Mouse (Mus musculus): ENCODE measurements around the gene Esyt2.

The Esyt2 gene

DNA sequence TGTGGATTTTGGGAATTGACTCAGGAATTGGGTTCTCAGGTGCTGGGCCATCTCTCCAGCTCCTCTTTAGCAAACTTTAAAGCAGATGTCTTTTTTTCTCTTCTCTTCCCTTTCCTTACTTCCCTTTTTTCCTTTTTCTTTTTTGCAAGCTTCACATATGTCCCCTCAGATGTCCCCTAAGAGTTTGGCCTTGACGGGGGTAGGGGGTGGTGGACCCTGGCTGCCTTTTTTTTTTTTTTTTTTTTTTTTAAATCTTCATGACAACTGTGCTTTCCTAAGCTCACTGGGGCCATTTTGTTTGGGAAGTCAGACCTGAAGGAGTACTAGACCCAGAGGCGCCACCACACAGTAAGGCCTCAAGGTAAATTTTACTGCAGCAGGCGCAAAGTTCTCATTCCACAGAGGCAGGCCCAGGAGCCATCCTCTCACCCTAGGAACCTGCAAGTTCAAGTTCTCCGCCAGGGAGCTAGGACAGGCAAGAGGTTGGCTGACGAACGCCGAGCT, 795 bp upstream of the Esyt2 start:
- DNase-seq (ENCODE audit: low spot score in 2 of 2): no peak

DNA sequence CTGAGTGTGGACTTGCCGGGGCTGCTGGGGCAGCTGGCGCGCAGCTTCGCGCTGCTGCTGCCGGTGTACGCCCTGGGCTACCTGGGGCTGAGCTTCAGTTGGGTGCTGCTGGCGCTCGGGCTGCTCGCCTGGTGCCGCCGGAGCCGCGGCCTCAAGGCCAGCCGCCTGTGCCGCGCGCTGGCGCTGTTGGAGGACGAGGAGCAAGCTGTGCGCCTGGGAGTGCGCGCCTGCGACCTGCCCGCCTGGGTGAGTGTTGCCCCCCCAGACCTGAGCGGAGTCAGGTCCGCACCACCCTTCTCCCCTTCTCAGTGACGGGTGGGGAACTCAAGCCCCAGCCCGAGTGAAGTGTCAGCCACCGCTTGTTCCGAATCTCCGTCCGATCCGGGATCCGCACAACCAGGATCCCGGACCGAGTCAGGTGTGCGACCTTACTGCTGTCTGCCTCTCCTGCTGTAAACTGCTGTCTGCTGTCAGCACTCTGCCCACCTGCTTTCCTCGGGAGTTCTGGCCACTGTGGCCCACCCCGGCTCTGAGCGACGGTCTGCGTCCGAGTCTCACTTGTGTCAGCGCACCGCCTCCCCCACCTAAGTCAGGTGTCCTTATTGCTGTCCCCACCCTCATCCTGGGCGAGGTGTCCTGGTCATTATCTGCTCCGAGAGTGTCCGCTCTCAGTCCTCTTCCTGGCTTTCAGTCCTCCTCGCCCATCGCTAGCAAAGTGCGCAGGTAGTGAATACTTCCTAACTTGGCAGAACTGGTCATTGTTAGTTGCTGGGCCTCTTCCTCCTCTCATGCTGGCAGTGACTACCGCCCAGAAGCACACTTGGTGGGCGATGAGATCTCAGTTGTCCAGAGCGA, 658 bp downstream of the Esyt2 start:
- DNase-seq (ENCODE audit: low spot score in 2 of 2): peak; percentile 16 to 28

DNA sequence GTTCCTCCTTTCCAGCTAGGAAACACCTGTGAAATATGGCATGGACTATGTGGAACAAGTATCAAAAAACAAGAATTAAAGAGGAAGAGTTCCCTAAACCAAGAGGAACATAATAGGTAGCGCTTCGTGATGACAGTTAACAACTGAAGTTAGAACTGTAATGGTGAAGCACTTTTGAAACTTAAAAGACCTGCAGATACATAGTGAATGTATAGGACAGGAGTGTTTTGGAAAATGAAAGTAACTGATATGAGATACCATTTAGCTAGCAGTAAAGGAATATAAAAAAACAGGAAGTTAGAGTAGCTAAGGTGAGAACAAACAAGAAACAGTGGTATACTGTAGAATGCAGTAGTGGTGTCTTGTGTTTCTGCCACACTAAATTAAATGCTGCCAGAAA, 1.9 kb downstream of the Esyt2 start:
- no peak for DNase-seq (ENCODE audit: low spot score in 2 of 2)

DNA sequence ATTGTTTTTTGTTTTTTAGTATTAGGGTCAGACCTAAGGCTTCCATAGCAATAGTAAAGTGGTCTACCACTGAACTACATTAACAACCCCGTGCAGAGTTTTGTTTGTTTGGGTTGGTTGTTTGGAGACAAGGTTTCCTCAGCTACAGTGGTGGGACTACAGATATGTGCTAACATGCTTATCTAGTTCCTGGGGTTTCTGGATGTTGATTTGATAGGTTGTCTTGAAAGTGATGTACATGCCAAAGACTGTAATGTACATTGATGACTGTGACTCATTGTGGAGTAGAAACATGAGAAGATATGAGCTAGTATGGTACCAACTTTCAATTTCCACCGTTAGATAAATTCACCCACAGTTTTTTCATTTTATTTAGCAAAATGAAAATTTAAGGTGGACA, 2.5 kb downstream of the Esyt2 start:
- DNase-seq (ENCODE audit: low spot score in 2 of 2): no peak

DNA sequence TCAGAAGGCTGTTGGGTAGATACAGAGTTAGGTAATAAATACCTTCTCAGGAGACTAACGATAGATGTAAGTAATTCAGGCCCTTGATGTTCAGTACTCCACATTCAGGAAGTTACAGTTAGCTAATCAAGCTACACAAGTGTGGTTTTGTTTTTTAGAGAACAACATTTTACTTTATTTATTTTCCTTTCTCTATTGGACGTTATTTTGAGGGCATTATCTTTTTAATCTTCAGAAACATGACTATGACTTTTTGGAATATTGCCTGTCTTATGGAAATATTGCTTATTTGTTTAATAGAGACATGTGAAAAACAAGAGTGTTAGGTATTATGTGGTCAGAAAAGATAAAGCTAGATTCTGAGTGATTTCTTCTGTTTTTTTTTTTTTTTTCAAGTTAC, 12.2 kb downstream of the Esyt2 start:
- no peak for DNase-seq (ENCODE audit: low spot score in 2 of 2)

DNA sequence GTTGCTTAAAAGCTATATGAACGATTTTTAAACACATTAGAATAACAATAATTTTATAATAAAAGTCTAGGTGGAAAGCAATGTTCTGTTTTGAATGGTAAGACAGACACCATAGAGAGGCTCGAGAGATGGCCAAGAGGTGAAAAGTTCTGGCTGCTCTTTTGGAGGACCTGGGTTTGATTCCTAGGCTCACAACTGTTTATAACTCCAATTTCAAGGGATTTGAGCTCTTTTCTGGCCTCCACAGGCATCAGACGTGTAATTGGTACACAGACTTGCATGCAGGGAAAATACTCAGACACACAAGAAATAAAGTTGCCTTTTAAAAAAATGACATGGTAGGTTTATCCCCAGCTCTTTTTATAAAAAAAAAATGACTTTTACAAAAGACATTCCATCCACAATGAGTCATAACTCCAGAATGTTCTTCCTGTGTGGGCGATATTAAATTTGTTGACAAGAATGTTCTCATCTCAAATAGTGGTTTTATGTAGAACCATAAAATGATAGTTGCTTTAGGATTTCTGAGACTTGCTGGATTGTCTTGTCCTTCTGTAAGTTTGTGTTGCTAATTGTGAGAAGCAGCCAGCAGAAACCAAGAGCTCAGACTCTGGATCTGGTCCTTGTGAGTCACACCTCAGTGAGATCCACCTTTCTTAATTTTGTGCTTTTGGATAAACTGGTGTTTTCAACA, 12.8 kb downstream of the Esyt2 start:
- DNase-seq (ENCODE audit: low spot score in 2 of 2): no peak

DNA sequence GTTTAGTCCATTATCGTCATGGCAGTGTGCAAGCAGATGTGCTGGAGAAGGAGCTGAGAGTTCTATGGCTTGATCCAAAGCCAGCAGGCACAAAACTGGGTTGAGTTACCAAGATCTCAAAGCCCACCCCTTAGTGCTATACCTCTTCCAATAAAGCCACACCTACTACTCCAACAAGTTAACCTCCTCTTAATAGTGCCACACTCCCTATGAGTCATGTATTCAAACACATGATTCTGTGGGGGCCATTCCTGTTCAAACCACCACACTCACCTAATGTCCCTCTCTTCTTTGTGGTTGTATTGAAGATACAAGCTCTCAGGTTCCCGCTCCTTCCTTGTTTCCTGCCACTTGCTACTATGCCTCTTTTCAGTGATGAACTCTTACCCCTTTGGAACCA, 18.9 kb downstream of the Esyt2 start:
- DNase-seq (ENCODE audit: low spot score in 2 of 2): no peak

DNA sequence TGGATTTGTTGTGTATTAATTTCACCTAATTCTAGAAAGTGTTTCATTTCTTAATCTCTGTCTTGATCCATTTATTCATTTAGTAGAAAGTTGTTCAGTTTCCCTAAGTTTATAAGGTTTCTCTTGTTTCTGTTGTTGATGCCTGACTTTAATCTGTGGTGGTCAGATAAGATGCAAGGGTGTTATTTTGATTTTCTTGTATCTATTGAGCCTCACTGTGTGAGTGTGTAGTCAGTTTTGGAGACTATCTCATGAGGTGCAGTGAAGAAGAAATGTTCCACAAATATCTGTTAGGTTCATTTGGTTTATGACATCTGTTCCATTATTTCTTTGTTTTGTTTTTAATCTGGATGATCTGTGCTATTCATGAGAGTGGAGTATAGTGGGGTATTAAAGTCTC, 21.2 kb downstream of the Esyt2 start:
- DNase-seq (ENCODE audit: low spot score in 2 of 2): no peak

DNA sequence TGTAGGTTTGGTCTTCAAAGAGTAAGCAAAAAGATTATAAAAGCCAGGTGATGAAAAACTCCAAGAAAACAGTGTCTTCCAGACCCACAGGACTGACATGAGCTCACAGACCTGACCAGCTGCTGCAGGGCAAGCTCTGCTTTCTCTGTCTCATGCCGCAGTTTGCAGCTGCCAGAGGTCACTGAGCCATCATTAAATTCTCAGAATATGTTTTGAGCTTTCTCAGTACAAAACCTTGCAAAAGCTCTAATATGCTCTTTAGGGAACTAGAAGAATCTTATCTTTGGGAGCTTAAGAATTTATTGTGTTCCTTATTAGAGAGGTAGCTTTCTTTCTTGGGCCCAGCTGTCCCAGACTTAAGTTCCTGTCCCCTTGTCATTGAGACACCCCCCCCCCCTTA, 25.0 kb downstream of the Esyt2 start:
- DNase-seq (ENCODE audit: low spot score in 2 of 2): no peak

DNA sequence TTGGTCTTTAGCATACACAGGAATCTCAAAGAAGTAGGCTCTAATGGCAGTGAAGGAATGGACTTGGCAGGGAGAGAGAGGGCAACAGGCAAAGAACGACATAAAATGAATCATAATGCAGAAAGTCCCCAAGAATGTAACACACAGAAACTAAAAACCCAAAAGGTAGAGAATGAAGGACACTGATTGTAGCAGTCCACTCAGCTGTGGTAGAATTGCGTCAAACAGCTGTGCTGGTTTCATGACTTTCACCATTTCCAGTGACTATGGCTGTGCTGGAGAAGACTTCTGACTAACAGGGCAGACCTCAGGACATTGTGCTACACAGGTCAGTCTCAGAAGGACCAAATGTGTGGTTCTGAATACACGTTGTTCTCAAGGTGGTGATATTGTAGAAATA, 26.9 kb downstream of the Esyt2 start:
- no peak for DNase-seq (ENCODE audit: low spot score in 2 of 2)

DNA sequence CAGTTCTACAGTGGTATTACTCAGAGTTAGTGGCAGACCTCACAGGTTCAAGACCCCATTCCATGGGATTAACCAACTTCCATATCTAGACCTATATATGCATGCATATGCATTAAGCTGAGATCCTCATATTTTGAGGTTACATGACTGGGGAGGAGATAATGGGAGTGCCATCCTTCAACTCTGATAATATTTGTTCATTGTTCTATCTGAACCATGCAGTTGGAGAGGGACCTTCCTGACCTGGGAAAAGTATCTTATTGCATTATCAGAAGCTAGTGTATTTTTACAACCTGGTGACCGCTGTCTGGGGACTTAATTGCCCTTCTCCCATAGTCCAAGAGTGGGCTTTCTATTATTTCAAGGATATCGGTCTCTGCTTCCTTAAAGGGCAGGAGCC, 27.6 kb downstream of the Esyt2 start:
- DNase-seq (ENCODE audit: low spot score in 2 of 2): no peak

DNA sequence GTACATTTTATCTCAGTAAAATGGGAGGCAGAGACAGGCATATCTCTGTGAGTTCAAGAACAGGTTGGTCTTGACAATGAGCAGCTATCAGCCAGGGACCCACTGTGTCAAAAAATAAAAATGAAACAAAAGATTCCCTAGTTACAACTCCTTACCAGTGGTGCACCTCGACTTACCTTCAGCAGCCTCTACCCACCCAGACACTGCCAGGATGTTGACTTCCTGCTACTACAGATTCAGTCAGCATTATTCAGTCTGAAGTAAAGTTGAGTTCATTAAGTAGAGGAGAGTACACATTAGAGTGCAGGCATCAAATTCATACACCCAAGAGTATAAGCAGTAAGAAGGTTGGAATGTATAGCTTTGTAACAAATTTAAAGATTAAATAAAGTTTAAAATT, 32.8 kb downstream of the Esyt2 start:
- DNase-seq (ENCODE audit: low spot score in 2 of 2): no peak

DNA sequence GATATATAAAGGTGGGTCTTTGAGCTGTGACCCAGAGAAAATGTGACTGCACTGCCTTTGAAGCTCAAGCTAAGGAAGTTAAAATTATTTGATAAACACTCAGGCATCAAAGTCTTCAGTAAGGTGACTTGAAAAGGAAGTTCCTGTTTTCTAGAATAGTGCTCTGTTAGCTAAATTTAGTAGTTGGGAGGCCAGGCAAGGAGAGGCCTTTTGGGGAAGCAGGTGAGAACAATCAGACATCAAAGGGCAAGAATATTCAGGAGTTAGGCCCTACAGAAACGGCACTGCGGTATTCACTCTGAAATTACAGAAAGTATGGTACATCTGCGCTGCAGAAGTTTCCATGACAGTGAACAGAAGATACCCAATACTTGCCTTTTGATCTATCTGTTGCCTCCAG, 34.5 kb downstream of the Esyt2 start:
- DNase-seq (ENCODE audit: low spot score in 2 of 2): no peak

DNA sequence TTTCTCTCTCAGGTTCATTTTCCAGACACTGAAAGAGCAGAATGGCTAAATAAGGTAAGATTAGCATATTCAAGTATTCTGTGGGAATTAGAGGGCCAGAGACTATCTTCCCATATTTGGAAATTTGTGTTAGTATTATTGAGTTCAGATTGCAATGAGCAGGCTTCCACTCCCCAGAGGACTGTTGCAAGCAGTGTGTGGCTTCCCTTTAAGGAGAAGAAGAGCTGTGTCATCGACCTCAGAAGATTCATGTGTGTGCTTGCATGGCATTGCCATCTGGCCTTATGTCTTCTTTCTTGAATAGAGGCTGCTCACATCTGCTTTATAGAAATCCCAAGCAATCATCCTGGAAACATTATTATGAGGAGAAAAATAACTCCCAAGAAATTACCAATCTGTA, 36.8 kb downstream of the Esyt2 start:
- no peak for DNase-seq (ENCODE audit: low spot score in 2 of 2)

DNA sequence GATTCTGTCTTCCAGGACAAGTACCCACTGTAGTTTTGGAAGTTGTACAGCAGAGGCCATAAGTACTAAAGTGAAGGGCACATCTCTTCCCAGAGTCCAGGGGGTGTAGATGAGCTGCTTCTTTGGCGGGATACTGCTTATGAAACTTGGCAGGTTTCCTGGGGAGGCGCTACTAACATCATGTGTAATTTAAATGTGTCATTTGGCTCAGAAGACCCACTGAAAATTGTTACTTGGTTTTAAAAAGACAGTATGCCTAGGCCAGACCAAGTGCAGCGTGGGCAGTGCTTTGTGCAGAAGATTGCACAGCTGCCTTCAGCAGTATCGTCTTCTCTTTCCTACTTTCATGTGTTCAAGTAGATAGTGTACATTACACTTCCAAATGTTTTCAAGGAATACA, 44.5 kb downstream of the Esyt2 start:
- no peak for DNase-seq (ENCODE audit: low spot score in 2 of 2)

DNA sequence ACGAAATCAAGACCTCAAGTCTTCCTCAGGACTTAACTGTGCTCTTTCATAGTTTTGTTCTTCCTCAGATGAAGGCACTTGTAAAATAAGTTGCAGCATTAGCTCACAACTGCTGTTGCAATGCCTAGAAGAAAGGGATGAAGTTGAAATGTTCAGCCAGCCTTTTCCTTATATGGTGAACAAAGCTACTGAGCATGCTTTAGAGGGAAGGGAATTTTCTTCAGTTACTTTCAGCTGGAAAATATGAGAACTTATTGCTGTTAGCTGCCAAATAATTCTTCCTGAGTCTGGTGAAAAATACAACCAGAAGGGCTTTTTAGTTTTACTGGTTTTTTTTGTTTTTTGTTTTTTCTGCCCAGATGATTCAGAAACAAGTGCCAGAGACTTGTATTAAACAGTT, 45.2 kb downstream of the Esyt2 start:
- no peak for DNase-seq (ENCODE audit: low spot score in 2 of 2)

DNA sequence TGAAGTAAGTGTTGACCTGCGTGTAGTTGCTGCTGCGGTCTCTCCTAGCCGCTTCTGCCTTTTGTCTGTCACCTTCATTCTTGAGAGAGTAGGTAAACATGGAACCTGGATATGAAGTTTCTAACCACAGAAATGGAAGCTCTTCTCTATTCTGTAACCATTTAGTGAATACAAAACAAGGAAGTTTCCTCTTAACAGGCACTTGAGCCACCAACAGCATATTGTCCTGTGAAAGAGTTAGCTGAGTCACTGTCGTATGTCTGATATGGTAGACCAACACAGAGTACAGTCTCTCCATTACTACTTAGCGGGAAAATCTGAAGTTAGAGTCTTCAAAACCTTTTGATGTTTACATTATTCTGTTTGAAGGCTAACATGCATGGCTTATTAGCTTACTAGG, 53.3 kb downstream of the Esyt2 start:
- no peak for DNase-seq (ENCODE audit: low spot score in 2 of 2)

DNA sequence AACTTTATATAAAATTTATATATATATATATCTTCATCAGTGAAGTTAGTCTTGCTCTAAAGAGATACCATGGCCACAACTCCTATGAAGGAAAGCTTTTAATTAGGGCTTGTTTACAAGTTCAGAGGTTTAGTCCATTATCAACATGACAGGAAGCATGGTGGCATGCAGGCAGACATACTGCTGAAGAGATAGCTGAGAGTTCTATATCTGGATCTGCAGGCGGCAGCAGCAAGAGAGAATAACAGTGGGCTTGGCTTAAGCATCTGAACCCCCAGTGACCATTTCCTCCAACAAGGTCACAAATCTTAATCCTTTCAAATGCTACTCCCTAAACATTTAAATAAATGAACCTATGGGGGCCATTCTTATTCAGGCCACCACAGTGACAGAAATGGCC, 59.2 kb downstream of the Esyt2 start:
- no peak for DNase-seq (ENCODE audit: low spot score in 2 of 2)

DNA sequence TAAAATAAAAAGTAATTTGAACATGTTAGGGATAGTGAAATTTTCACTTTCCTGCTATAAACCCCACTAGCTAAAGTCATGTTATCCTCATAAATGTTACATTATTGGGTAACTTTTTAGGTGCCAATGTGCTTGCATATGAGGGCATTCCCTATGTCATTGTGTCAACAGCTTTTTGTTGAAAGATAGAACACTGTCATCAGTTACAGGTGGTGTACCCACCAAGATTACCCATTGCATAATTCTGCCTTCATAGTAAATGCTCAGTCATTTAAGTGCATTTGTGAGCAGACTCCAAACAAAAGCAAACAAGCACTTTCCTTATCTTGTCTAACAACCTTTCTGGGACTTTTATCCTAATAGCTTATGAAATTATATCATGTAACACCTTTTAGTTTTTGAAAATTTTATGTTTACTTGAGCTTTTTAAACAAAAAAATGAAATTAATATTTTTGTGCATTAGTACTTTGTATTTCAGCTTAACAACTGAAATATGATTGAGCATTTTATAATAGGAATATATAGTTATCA, 67.8 kb downstream of the Esyt2 start:
- DNase-seq (ENCODE audit: low spot score in 2 of 2): no peak

DNA sequence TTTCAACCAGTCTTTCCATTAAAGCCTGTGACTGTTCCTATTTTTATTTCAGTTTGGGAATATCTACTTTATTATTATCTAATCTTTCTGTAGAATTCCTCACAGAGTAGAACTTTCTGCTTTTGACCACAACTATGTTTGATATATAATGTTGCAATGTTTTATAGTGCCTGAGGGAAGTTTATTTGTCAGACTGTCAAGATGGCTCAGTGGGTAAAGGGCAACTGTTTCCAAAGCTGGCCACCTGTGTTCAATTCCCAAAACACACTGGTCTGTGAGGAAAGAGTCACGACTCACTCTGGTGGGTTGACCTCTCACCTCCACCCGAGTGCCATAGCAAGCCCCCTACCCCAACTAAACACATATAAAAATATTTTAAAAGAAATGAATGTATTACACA, 68.4 kb downstream of the Esyt2 start:
- no peak for DNase-seq (ENCODE audit: low spot score in 2 of 2)

DNA sequence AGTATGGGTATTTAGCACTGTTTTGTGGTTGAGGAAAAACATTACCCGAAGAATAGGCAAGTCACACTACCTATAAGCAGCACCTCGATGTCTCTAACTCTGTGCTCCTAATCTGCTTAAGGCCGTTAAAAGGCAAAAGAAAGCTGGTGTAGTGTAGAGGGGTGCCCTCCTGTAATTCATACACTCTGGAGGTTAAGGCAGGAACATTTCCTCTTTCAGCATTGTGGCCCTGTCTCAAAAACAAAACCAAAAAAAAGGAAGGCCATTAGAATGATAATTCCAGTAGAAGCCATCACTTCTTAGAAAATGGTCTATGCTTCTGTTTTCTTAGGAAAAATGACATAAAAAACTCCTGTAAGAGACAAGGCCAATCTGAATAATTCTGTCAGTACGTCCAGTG, 70.0 kb downstream of the Esyt2 start:
- no peak for DNase-seq (ENCODE audit: low spot score in 2 of 2)

DNA sequence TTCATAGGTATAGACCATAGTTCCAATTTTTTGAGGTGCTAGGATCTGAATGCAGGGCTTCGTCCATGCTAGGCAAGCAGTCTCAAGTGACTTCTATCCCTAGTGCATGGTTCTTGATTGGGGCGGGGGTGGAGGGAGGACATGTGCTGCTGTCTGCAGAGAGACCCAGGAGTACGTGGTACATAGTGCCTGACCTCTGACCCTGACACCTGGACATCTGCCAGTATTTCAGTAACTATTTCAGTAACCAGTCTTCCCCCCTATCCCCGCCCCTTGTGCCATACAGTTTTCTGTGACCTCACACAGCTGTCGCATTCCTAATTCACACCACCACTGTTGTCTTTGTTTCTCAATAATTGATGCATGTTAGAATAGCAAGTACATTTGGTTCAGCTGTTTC, 71.4 kb downstream of the Esyt2 start:
- no peak for DNase-seq (ENCODE audit: low spot score in 2 of 2)

DNA sequence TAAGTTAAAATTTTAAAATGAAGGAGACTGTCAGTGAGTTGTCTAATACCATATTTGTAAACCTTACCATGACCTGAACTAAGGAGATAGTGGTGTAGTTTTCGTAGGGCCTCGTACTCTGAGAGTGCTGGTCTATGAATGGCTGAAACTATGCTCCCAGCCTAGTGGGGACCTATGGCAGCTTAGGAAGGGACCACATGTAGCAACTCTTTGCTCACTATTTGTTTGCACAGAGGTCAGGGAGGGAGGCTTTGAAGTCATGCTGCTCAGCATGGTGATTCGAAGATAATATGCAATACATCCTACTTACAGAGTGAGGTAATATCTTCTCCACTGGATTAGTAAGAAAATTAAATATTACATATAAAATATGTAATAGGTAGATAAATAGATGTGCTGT, 73.7 kb downstream of the Esyt2 start:
- no peak for DNase-seq (ENCODE audit: low spot score in 2 of 2)
